Mouse (Mus musculus) heart, postnatal 0 days (tissue): ENCODE measurements around the gene Heatr3. TPM values are rescaled to one million over a fixed set of nuclear protein-coding genes. Genes with fewer than 3 reads are reported as not detected.
"Not testable (repeated sequence)": the region's sequence is repeated elsewhere in the genome, so short reads cannot be mapped to it uniquely, and the experiment has no call there.

Experiments
- ATAC-seq: fragments of 200-750 bp; cut with Nextera tagmentation; 2 replicates; pipeline ENCODE4 v1.8.0; 2017; ENCODE audit warnings: low read depth, moderate number of reproducible peaks, moderate library complexity; ENCODE audit not compliant: insufficient read depth
- DNase-seq: peaks from one replicate; pipeline ENCODE4 v3.0.0-alpha.2; 2016; ENCODE audit warnings: low spot score
- H3K27ac ChIP-seq: fragments of 300-500 bp; sonication (generic); 2 replicates; pipeline ENCODE4 v1.5.1; 2014; ENCODE audit warnings: low read depth, mild to moderate bottlenecking
- H3K27me3 ChIP-seq: fragments of 300-500 bp; sonication (generic); 2 replicates; pipeline ENCODE4 v1.6.1; 2014; ENCODE audit warnings: low read length, mixed read lengths; ENCODE audit not compliant: control insufficient read depth, insufficient read depth
- H3K36me3 ChIP-seq: fragments of 300-500 bp; sonication (generic); replicated peaks from 2 replicates; pipeline ENCODE4 v1.6.1; 2014; ENCODE audit warnings: low read length, mixed read lengths; ENCODE audit not compliant: control insufficient read depth, insufficient read depth
- H3K4me1 ChIP-seq: fragments of 300-500 bp; sonication (generic); 2 replicates; pipeline ENCODE4 v1.6.1; 2014; ENCODE audit warnings: antibody characterized with exemption; ENCODE audit not compliant: control insufficient read depth, insufficient read depth
- H3K4me2 ChIP-seq: fragments of 300-500 bp; sonication (generic); 2 replicates; pipeline ENCODE4 v1.6.1; 2014; ENCODE audit warnings: low read depth, mild to moderate bottlenecking, low read length, moderate library complexity
- H3K4me3 ChIP-seq: fragments of 300-500 bp; sonication (generic); 2 replicates; pipeline ENCODE4 v1.5.1; 2014; ENCODE audit warnings: low read depth, low read length
- H3K9ac ChIP-seq: fragments of 300-500 bp; sonication (generic); replicated peaks from 2 replicates; pipeline ENCODE4 v1.6.1; 2014; ENCODE audit warnings: low read depth, low read length, mixed read lengths
- H3K9me3 ChIP-seq: fragments of 300-500 bp; sonication (generic); replicated peaks from 2 replicates; pipeline ENCODE4 v1.6.1; 2016; ENCODE audit warnings: low read length; ENCODE audit not compliant: control insufficient read depth
- CTCF ChIP-seq: IDR thresholded peaks from 2 replicates; pipeline ENCODE4 v1.5.1; 2016; ENCODE audit warnings: antibody characterized with exemption, control low read depth, low read depth
- EP300 ChIP-seq: IDR thresholded peaks from 2 replicates; pipeline ENCODE4 v1.6.1; 2016; ENCODE audit warnings: antibody characterized with exemption, low read depth
- WGBS: fragments of 180-500 bp; shearing (Covaris S2); extraction: QIAGEN DNeasy Blood & Tissue Kit; methylation state at CpG from one replicate; pipeline ENCODE4 v1.1.7; 2014; 5-methylcytosine and 5-hydroxymethylcytosine counted together
- polyA plus RNA-seq: library from polyadenylated mRNA; unstranded; fragments of >200 nt; fragmentation: Nextera tagmentation; extraction: Ambion mirVana; gene quantifications from 2 replicates; pipeline ENCODE4 v1.2.1, GENCODE M21; 2015
- total RNA-seq: library from RNA; depleted of rRNA; stranded (reverse); fragments of >200 nt; gene quantifications from 2 replicates; pipeline ENCODE4 v1.2.3, GENCODE M21; 2014; ENCODE audit warnings: low replicate concordance

Heatr3 gene
- total and polyA plus RNA-seq, 2 experiments from 2014 or later, result 16.0 to 20.6 TPM

DNA sequence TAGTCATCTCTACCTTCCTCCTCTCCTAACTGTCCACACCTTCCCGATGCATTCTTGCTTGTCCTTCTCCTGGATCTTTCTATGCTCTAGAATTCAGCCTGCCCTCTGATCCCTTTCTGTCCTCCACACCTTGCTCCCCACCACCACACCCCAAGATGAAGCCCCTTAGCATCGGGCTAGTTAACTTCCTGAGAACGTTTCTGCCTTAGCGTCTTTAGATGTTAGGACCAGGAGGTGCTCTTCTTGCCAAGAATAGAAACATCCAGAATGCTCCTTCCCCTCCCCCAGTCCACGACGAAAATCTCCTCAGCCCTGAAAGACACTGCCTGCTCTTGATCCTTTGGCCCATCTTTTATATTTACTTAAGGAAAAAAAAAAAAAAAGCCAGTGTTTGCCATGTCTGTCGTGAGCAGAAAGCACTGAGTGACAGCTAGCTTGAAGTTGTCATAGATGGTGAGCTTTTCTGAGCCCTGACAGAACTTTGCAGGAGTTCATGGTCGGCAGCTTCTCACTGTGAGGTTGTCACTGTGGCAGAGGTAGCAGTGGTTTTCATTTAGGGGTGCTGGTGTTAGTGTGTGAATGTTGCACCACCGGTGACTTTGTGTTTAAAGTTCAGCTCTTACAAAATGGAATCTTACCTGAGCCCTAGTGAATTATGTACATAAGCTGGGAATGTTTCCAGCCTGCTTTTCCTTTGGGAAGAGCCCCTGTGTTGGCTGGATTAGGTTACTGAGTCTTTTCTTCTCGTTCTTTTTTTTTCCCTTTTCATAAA lies 63.3 kb downstream of the Heatr3 start:
- peak overlapping the region; percentile 89 for H3K4me2 ChIP-seq
- no peaks in the 10 kb centered on the region for H3K36me3 ChIP-seq
- peak overlapping the region; percentile 94 for H3K4me3 ChIP-seq
- 14% methylated on average over 10 of the region's 10 CpGs for WGBS
- no peak overlapping the region for H3K27ac ChIP-seq
- DNase-seq (no peak), ATAC-seq (no peak)
- TF ChIP-seq CTCF, result no peak
- TF ChIP-seq EP300, result no peak
- peak overlapping the region; percentile 84 for H3K9ac ChIP-seq
- H3K4me1 ChIP-seq, result peaks cover 11% of the 10 kb centered on the region
- H3K9me3 ChIP-seq, result no peaks in the 10 kb centered on the region
- no peaks in the 10 kb centered on the region for H3K27me3 ChIP-seq

DNA sequence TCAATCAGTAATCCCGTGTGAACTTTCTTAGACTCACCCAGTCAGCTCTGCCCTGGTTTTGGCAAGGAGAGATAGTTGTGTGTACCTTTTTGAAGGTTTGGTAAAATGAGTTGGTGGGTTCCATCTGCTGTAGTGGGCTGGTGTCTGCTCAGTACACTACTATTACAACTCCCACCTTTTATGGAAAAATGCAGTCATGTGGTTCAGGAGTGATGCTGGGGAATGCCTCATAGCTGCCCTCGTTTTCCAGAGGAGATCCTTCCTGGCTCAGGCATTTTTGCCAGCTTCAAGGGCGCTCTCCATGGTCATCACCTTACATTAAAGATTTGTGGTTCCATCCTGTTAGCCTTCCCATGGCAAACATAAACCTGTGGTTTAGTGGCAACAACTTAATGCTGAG lies 64.0 kb downstream of the Heatr3 start:
- Histone ChIP-seq H3K27me3 (no peaks in the 10 kb centered on the region), H3K27ac (no peak overlapping the region), H3K9me3 (no peaks in the 10 kb centered on the region), H3K4me1 (peaks cover 11% of the 10 kb centered on the region), H3K4me2 (no peak overlapping the region), H3K36me3 (no peaks in the 10 kb centered on the region), H3K4me3 (no peak overlapping the region), H3K9ac (no peak overlapping the region)
- no peak for TF ChIP-seq EP300
- no peak for TF ChIP-seq CTCF
- no peak for ATAC-seq
- WGBS, result 48% methylated on average over 3 of the region's 3 CpGs
- DNase-seq, result no peak

GRCm38 (mm10) chr8:88206016-88206415 lies 68.4 kb downstream of the Heatr3 start:
- TF ChIP-seq EP300 (no peak), CTCF (no peak)
- DNase-seq, result no peak
- peaks cover 3% of the 10 kb centered on the region for H3K4me1 ChIP-seq

DNA sequence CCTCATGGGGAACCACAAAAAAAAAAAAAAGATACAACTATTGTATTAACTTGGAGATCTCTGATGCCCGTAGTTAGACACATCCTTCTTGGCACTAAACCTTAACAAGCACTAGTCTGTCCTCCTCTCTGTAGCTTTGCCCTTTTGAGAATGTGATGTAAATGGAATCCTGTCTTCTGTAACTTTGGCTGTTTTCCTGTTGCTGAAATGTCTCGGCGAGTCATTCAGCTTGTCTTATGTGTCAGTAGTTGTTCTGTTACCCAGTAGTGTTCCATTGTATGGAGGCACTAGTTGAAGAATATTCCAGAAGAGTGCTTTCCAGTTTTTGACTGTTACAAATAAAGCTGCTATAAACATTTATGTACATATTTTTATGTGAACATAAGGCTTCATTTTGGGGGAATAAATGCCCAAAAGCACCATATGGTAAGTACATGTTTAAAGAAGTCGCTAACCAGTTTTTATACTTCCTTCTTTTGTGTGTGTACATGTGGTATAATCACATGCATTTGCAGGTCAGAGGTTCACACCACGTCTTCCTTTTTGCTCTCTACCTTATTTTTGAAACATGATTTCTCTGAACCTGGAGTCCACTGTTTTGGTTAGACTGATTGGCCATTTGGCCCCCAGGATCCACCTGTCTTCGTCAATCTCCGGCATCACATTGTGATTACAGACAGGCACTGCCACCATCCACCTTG lies 69.6 kb downstream of the Heatr3 start:
- DNase-seq (no peak), ATAC-seq (no peak)
- WGBS, result 75% methylated on average over 7 of the region's 7 CpGs
- Histone ChIP-seq H3K9ac (no peak overlapping the region), H3K4me1 (no peaks in the 10 kb centered on the region; the same call in none of the 2 replicates), H3K4me3 (no peak overlapping the region), H3K27ac (no peak overlapping the region), H3K36me3 (peaks cover 6% of the 10 kb centered on the region), H3K9me3 (no peaks in the 10 kb centered on the region), H3K4me2 (no peak overlapping the region), H3K27me3 (no peaks in the 10 kb centered on the region)
- no peak for TF ChIP-seq EP300
- TF ChIP-seq CTCF, result no peak

More at GRCm38 (mm10) chr8:88206016-88206415, 68.4 kb downstream of the Heatr3 start:
- WGBS, result 83% methylated on average over 9 of the region's 9 CpGs
- H3K27me3 ChIP-seq, result no peaks in the 10 kb centered on the region
- no peak for ATAC-seq
- no peak overlapping the region for H3K27ac ChIP-seq
- H3K4me2 ChIP-seq, result no peak overlapping the region
- no peak overlapping the region for H3K4me3 ChIP-seq
- H3K9me3 ChIP-seq, result no peaks in the 10 kb centered on the region
- H3K36me3 ChIP-seq, result peaks cover 6% of the 10 kb centered on the region
- H3K9ac ChIP-seq, result no peak overlapping the region

DNA sequence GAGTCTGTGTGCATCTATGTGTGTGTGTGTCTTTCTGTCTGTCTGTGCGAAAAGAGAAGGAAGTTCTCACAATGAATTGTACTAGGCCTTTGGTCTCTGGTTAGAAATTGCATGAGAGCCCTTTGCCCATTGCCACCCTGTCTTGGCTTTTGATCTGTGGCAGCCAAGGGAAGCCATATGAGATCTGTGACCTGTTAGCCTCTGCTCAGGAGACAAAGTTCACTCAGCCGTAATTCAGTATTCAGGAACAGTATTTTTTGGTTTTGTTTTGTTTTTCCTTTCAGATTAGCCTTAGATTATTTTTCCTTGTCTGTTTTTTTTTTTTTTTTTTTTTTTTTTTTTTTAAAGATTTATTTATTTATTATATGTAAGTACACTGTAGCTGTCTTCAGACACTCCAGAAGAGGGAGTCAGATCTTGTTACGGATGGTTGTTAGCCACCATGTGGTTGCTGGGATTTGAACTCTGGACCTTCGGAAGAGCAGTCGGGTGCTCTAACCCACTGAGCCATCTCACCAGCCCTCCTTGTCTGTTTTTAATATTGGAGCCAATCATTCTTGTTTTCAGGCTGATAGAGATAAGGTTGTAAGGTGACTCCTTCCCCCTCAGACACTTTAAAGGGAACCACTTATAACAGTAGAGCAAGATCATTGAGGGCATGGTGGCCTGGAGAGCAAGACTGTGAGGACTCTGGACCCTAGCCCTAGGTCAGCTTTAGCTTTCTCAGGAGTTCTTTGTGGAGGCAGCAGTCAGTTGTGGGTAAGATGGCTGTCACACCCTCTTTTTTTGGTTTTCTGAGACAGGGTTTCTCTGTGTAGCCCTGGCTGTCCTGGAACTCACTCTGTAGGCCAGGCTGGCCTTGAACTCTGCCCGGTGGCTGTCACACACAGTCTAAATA lies 72.5 kb downstream of the Heatr3 start:
- not testable (repeated sequence) for H3K4me2 ChIP-seq, H3K9me3 ChIP-seq, DNase-seq, H3K27ac ChIP-seq, H3K36me3 ChIP-seq, H3K4me1 ChIP-seq, ATAC-seq, H3K4me3 ChIP-seq, H3K9ac ChIP-seq, H3K27me3 ChIP-seq
- 89% methylated on average over 5 of the region's 6 CpGs for WGBS
